Mouse (Mus musculus) bone marrow macrophage, adult 2 months (primary cell): ENCODE results near the gene Kcnd1.

ENCODE experiments used
- CTCF ChIP-seq: IDR thresholded peaks from 2 replicates; pipeline ENCODE4 v1.5.1; 2012; ENCODE audit warnings: low read depth, mild to moderate bottlenecking, low read length, moderate library complexity
- POLR2A ChIP-seq: IDR thresholded peaks from 2 replicates; pipeline ENCODE4 v1.6.1; 2012; ENCODE audit warnings: mild to moderate bottlenecking, low read depth, low read length, borderline replicate concordance

DNA sequence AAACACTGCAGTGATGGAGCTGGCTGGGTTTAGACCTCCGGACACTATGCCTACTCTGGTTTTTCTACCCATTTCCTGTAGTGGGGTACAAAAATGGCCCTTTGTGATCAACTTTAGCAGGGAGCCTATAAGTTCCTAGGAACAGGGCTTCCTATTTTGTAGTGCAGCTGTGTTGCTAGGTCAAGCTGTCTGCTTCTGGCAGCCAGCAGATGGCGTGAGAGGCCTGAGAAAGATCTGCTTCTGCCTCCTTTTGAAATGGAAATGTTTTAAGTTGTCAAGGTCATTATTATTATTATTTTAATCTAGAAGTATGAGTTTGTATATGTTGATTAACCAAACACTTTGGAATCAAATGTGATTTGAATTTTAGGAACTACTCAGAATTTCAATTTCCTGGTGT lies 32.5 kb downstream of the Kcnd1 start:
- TF ChIP-seq CTCF (no peak), POLR2A (no peak)
